Mouse (Mus musculus) liver, adult (tissue): ENCODE data around the gene 4930452B06Rik.

ENCODE experiments used
- GATA4 ChIP-seq: IDR thresholded peaks from 2 replicates; pipeline ENCODE4 v1.6.1; 2014; ENCODE audit warnings: mild to moderate bottlenecking, low read length; ENCODE audit not compliant: insufficient replicate concordance

Gene 4930452B06Rik

DNA sequence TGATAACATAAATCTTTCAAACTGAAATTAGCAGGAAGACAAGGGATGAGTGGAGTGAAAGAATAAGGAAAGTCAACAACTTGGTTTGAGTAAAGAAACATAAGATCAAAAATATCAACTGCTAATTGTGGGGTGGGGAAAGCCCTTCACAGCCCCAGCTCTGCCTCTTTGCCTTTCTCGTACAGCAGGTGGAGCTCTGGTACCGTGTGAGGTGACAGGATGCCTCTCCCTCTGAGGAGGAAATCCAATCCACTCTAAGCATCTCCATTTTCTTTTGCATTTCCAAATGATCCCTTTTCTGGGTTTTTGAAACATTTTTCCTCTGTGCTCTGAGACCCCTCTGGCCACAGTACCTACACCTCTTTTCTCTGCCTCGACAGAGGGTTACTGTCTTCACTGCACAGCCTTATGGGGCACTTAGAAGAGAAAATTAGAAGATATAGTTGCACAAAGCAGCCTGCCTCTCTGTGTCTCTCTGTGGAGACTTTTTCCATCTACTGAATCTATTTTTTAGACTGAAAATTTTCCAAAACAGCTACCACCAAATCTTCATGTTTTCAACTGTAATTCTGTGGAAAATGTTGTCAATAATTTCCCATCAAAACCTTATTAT is 57.4 kb downstream of the 4930452B06Rik start:
- TF ChIP-seq GATA4: no peak

DNA sequence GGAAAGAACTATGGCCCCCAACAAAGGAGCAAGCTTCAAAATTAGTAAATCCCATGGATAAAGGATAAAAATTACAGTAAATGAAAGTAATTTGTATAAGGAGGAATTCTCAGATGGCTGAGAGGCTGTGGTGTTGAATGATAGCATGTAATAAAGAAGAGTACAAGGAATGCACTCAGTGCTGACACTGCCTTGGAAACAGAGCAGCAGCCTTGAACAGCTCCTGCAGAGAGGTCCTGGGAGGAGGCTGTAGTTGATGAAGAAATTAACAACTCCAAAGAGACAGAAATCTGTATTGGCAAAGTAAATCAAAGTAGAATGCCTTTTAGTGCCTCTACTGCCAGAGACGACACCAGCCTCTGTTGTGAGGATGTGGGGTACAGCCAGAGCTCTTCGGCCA is 61.1 kb downstream of the 4930452B06Rik start:
- TF ChIP-seq GATA4: no peak

DNA sequence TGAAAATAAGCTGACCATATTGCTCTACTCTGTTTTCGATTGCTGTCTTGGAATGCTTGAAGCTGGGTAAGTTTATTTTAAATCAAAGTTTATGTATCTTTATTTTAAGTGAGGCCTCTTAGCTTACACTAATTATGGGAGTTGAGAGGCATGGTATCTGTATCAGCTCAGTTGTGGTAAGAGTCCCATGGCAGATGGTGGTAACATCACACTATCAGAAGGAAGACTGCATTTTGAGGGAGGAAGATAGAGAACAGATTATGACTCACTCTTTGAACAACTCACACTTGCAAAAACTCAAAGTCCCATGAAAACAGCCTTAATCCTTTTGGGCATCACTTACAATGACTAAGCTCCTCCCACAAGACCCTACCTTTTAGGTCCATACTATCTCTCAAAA is 81.0 kb downstream of the 4930452B06Rik start:
- no peak for TF ChIP-seq GATA4

DNA sequence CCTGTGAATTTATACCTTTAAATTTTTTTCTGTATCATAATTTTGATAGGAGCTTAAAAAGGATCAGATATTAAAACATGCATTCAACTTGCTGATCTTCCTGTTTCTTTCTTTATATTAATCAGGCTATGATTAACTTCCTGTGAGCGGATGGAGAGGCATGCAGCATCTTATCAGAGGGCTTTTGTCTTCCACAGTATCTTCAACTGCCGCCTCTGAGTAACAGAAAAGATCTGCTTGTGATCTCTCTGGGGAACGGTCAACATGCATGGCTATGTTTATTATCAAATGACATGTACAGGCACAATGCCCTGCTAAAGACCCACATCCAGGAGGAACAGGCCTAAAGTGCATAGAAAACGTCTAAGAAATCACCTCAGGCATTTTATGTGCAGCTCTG is 116.9 kb downstream of the 4930452B06Rik start:
- TF ChIP-seq GATA4: peak; percentile 53; the same call in 1 of the 2 replicates

DNA sequence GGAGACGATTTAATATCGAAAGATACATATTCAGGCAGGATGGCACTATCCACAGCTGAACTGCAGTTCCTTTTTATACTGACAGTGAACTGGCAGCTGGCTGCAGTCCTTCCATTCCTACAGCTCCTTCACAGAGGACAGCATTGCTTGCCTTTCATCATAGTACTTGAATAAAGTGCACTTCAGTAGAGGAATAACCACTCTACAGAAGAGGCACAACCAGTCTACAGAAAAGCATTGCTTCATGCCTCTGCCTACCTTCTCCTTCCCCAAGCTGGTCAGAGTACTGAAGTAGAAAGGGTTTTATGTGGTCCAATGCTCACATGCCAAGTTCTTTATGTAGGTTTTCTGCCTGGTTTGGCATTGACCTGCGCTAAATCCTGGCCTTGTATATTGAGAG is 130.0 kb downstream of the 4930452B06Rik start:
- no peak for TF ChIP-seq GATA4

DNA sequence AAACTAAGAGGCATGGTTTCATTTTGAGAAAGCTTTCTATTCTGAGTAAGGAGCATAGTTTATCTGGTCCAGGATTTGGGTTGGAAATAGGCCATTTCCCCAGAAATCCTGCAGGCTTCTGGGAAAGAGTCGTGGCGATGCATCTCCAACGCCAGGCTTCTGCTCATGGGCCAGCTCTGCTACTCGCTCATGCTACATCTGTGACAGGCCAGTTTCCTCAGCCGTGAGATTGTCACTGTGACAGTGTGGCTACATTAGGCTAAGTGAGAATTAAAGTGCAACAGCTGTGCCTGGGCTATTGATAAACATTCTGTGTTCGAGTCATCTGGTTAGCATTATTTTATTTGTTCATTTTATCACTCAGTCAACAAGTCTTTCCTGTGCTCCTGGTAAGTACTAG is 140.8 kb downstream of the 4930452B06Rik start:
- no peak for TF ChIP-seq GATA4

DNA sequence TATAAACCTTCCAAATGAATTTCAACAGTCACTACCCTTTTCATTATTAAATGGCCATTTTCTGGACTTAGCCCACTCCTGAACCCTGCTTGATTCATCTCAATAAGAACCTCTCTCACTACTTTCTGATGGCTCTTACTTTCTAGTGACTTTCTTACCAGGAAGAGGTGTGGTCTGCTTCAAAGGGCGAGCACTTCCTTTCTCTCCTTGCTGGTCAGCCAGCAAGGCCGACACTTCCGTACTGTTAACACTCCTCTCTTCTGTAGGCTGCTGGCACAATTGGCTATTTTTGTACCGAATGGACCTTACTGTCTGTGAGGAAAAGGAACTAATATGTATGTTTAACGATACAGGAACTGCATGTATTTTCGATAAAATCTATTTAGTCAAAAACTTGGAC is 148.4 kb downstream of the 4930452B06Rik start:
- TF ChIP-seq GATA4: no peak

DNA sequence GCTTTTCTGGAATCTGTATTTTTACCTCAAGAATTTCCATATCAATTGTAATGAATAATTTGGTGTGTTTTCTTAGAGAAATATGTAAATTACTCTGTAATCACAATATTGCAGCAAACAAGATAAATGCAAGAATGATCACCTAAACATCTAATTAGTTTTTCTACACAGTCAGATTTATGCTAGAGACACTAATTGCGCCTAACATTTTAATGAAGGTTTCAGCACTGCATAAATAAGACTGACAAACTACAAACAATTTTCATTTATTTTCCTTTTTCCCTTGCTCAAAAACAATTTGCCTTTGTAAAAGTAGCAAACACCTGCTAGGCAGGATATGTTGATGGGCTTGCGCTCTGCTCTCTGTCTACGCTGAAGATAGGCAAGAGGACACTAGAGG is 152.0 kb downstream of the 4930452B06Rik start:
- TF ChIP-seq GATA4: no peak

DNA sequence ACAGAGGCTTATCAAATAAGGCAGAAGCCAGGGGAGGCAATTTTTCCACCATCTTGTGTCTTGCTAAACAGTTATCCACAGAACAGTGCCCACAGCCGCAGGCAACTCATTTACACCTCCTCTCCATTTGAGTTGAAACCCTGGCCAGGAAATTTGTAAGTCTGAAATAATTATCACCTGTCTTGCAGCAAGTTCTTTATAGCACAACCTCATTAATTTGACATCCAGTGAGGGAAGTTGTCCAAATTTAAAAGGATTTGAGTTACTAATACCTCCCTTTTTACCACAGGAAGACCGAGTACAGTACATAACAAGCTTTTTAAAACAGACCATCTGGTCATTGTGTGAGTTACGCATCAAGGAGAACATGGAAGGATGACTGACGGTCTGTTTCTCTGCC is 154.8 kb downstream of the 4930452B06Rik start:
- TF ChIP-seq GATA4: no peak

DNA sequence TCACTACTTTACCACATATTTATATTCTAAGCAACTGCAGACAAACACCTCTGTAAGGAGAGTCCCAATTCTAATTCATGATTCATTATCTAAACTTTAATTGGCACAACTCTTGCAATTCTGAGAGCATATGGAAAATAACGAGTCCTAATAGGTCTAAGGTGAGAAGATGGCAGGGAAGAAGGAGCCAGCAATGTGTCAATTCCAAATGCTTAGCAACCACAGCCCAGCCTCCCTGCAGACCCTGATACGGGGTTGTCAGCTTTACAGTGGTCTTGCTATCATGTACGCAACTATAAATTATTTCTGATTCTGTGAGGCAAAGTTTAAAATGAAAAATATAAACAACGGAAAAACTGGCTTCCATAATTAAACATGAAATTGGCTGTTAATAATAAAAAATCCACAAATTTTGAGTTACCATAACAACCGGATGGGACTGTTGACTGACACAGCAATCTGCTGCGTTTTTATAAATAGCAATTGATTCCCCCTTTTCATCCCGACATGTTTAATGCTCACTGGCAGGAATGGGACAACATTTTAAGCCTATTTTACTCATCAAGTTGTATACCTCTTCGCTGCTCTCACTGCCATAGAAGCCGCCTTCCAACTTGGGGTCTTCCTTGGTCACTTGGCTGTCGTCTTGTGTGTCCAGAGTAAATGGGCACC is 155.6 kb downstream of the 4930452B06Rik start:
- TF ChIP-seq GATA4: no peak

DNA sequence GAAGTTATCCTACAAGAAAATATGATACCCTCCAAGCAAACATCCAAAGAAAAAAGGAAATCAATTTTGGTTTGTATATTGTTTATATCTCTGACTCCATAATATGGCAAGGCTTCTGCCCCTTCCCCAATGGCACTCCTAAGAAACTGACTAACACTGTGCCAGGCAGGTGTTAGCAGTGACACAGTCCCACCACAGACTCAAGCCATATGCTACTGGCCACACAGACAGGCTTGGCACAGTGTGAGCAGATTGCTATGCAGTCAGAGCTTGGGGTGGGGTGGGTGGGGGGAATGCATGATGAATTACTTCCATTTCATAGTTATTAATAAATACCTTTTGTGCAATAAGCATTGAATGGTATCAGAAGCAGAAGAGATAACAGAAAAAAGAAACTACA is 157.4 kb downstream of the 4930452B06Rik start:
- TF ChIP-seq GATA4: no peak

DNA sequence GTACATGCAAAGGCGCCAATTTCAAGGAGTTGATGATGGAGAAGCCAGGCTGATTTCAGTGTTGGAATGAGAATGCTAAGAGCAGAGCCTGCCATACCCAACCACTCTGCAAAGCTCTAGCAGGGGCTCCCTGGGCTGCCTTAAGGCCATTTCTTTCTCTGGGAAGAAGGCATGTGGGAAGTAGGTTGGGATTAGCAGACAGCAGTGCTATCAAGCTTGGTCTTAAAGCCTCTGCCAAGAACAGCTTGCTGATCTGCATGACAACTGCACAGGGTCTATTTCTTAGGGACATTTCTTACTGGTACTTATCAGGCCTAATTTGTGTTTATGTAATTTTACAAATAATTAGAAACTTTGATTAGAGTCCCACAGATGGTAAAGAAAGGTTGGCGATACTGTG is 161.8 kb downstream of the 4930452B06Rik start:
- no peak for TF ChIP-seq GATA4

DNA sequence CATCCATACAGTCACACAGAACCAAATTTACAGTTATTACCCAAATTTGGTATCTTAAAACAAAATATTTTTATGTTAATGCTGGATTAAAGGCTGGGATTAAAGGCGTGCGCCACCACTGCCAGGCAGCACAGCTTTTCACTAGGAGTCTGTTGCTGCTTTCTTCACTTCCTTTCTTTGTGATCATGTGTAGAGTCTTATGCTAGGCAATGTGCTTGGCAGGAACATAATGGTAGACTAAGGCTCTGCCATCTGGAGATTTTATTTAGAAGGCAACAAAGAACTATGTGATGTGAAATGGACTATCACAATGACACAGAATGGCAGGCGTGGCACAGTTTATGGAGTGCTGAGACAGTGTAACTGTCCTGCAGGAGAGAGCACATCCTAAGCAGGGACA is 162.7 kb downstream of the 4930452B06Rik start:
- no peak for TF ChIP-seq GATA4

DNA sequence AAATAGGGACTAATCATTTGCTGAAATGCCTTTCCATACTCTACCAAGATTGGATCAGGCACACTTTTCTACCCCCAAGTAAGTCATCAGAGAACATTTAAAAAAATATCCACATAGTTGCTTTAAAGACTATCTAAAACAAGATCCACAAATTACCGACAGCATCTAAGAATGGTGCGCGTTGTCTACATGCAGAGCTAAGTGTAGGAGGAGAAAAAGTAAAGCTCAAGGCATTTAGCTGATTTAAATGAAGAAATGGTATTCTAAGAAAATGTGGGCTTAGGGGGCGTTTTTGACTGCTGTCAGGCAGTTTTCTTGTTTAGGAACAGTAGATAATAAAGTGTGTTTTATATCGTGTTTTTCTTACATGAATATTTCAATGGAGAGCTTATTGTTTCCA is 163.5 kb downstream of the 4930452B06Rik start:
- no peak for TF ChIP-seq GATA4

DNA sequence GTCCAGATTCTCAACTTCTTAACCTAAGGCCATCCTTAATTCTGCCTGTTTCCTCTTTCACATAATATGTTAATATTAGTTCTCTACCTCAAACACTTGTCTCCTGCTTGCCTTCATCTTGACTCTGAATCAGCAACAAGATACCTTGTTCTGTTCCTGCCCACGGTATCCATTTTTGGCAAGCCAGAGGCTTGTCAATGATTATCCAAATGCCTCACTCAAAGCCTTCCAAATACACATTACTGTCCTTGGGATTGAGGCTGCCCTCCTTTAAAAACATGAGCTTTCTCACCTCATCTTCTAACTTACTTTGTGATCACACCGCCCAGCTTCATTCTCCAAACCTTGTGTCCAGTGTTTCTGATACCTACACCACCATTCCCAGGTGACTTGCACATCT is 170.3 kb downstream of the 4930452B06Rik start:
- TF ChIP-seq GATA4: no peak

DNA sequence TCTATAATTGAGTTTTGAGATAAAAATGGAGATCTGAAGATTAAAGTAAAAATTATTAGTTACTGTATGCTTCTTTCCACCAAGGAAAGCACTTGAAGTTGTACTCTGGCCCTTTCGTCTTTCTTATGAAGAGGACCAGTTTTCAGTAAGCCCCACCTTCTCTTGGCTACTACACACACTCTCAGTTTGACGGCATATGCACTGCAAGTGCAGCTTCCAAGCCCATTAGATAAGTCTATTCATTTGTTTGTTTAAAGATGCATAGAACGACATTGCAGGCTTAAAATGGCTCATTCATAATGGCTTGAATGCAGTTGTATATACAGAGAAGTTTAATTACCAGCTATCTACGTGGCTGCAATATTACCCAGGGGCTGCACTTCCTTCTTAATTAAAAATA is 171.1 kb downstream of the 4930452B06Rik start:
- TF ChIP-seq GATA4: no peak

DNA sequence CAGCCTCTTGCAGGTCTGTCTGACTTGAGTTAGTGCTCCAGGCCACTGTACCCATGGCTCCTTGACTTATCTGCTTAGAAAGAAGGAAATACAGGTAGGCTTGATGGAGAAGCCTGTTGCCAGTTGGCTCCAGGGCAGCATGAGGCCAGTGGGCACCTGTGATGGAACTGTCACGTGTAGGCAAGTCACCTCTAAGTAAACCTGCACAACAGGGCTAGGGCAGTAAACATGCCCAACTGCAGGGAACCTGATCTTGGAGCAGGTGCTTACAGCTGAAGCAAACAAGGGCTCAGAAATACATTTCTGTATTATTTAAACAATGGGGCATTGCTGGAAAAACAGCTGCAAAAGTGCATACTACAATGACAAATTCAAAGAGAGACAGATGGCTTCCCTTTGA is 171.8 kb downstream of the 4930452B06Rik start:
- no peak for TF ChIP-seq GATA4

DNA sequence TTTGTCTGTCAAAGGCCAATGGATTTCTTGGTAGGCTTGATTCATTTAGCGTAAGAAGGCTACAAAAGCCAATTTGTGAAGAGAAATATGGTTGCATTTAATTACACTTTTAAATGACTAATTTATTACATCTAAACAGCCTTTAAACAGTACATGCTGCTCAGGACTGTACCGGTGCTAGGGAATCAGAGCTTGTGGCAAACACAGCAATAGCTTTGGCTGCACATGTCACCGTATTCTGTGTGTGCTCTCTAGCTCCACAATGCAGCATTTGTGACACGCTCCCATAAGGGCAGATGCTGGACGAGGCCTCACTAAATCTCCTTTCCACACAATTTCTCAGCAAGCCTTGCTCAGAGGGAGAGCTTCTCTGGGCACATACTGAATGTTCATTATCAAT is 187.9 kb downstream of the 4930452B06Rik start:
- no peak for TF ChIP-seq GATA4

DNA sequence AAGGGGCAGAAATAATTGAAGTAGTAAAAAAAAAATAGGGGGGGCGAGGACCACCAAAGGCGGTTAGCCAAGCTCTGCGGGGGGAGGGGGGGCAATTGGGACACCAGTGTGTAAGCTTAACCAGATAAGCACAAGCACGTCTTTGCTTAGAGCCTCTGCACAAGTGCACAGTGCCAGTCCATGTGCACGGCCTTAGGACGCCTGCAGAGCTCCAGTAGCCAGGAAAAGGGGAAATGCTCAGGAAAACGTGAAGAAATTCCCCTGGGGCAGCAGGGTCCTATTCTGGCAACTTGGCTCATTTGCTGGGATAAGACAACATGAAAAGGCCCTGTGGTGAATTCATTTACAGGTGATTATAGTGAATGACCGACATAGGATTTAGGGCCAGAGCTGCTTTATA is 188.7 kb downstream of the 4930452B06Rik start:
- TF ChIP-seq GATA4: no peak
